Mouse (Mus musculus) activated CD4-positive, CD25-positive, alpha-beta regulatory T cell, adult 9 weeks (primary cell): Measurements from ENCODE around the gene Olfr862. TPM values are rescaled to one million over a fixed set of nuclear protein-coding genes. Genes with fewer than 3 reads are reported as not detected.

Experiments used
- polyA plus RNA-seq: library from polyadenylated mRNA; unstranded; fragments of 100-300 nt; shearing (Covaris generic); gene quantifications from one replicate; pipeline ENCODE4 v1.2.1, GENCODE M21; 2017

Olfr862 gene
- not detected for polyA plus RNA-seq

GRCm38 (mm10) chr9:19887904-19888303, at the start of gene Olfr862:
Gene Olfr862 (minus strand): TSS chr9:19888004.

DNA sequence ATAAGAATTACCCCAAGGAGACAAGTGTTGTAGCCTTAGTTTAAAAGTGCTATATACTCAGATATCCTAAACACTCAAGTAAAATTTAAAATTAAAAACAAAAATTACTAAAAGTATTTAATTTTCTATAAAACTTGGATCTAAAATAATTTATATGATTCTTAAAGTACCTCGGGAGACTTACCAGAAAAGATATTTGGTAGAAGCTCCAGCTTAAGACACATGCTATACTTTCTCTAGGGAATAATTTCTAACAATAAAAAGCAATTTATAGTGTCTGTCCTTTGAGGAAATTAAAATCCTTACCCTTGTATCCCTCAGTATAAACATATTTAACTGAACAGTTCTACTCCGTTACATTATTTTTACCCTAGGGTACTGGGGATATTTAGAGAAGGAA, 28.8 kb upstream of the Olfr862 start, which contains the start of gene Olfr77:
Gene Olfr77, plus strand, starts transcription at position 301 of the 400 bp plus-strand sequence.

GRCm38 (mm10) chr9:19849647-19850046, 38.2 kb downstream of the Olfr862 start, which contains the start of gene Olfr860:
Gene Olfr860 (minus strand): TSS chr9:19849747.

Other genes with a start within 250 kb of the Olfr862 start
- gene Olfr857, start 178.6 kb downstream of the Olfr862 start, polyA plus RNA-seq = not detected
- not detected for gene Olfr58, start 107.7 kb downstream of the Olfr862 start, polyA plus RNA-seq
- not detected for gene Olfr859, start 83.1 kb downstream of the Olfr862 start, polyA plus RNA-seq
- not detected for gene Olfr860, start 38.3 kb downstream of the Olfr862 start, polyA plus RNA-seq
- 1.1 TPM for gene Olfr77, start 28.9 kb upstream of the Olfr862 start, polyA plus RNA-seq
- gene Olfr866, start 140.0 kb upstream of the Olfr862 start, polyA plus RNA-seq = not detected
- not detected for gene Olfr867, start 169.6 kb upstream of the Olfr862 start, polyA plus RNA-seq
- not detected for gene Olfr868, start 210.6 kb upstream of the Olfr862 start, polyA plus RNA-seq
- not detected for gene Olfr869, start 241.0 kb upstream of the Olfr862 start, polyA plus RNA-seq